Mouse (Mus musculus) ES-CJ7 (cell line): ENCODE measurements around the gene Pts.

Source experiments
- DNase-seq: peaks from one replicate; pipeline ENCODE4 v3.0.0; 2011; ENCODE audit warnings: low read depth, low spot score

The Pts gene

DNA sequence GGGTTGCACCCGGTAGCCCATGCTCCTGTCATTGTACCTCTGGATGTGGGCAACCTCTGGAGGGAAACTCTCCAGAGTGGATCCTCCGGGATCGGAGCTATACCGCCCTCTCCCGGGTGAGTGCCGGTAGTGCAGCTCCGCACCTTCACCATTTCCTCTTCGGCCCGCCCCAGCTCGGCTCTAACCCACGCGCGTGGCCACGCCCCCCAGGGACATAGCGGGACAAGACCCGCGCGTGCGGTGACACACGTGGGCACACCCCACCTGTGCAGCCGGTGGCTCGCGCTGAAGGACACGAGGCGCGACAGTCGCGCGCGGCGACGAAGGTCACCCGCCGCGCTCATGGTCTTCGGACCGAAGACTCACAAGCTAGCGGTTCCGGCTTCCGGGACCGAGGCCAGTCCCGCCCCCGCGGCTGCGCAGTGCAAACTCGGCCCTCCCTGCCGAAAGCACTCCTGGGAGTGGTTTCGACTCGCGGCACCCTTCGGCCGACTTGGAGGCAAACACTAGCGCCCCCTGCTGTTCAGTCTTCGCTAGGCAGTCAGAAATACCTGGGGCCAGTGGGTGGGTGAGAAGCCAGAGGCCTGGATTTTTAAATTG, at the start of gene Pts:
Gene Pts, minus strand, starts transcription at position 432 of the 600 bp plus-strand sequence.
- peak; percentile 95 for DNase-seq

DNA sequence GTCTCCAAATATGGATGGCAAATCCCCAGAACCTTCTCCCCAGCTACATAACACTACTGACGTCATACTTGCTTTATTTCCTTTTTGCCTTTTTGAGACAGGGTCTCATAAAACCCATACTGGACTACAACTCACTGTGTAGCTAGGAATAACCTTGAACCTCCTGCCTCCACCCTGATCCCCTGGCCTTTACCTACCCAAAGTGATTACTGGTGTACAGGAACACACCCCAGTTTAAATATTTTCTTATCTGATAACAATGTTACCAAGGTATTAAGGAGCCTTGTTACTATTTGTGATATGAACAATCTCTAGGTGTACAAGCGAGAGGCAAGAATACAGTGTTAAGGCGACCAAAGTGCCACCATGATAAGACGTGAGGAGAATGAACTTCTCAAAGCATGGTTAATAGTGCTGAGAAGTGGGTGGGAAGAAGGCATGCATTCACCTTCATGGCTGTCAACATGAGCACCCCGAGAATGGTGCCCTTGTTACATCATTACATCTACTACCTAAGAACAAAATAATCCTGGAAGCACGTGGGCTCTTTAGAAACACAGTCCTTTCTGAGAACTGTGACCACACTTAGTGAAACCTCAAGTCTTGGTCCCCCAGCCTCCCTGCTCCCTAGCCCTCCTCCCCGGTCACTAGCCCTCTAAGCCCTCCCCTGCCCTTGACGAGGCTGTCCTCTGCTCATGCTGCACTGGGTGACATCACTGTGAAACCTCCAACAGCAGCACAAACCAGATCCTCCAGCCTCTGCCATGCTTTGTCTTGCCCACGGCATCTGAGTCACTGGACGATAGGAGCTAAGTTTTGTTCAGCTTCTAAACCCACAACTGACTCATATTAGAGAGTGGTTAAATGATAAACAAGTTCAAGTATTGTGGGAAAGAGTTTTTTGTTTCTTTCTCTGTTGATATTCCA, 41.3 kb upstream of the Pts start:
- DNase-seq, result no peak

DNA sequence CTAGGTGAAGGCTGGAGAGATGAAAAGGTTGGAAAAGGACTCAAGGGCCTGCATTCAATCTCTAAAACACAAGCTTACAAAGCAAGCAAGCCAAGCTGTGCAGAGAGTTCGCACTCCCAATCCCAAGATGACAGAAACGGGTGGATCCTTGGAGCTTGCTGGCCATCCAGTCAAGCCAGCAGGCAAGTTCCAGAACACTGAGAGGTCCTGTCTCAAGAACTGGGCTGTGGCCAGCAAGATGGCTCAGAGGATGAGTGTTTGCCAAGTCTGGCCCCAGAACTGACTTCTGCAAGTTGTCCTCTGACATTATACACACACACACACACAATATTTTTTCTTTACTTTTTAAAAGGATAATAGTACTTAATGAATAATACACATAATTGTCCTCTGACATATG, 39.4 kb upstream of the Pts start:
- no peak for DNase-seq

DNA sequence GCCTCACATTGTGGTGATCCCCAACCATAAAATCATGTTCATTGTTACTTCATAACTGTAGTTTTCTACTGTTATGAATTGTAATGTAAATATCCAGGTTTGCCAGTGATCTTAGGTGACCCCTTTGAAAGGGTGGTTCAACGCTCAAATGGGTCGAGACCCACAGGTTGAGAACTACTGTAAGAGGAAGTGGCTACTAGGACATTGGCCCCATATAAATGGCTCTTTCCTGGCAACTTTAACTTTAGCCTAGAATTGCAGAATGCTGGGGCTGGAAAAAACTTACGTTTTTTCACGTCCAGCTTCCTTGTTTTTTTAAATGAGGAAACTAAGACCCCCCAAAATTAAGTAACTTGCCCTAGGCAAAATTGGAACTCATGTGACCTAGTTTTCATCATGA, 38.8 kb upstream of the Pts start:
- no peak for DNase-seq

DNA sequence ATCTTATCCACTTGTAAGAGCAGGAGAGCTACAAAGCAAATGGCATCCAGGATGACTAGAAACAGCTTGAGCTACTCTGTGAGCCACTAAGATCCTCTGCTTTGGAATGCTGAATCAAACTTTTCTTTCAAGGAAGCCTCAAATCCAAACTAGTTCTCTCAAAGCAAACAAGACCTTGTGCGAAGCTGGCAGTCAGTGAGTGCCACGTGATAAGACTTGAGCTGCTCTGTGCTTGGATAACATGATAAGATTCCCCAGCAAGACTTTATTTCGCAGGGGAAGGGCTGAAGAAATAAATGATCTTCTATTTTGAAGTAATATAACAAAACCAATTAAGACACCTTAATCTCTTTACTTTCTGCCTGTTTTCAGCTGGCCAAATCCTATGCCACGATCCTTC, 37.4 kb upstream of the Pts start:
- no peak for DNase-seq

DNA sequence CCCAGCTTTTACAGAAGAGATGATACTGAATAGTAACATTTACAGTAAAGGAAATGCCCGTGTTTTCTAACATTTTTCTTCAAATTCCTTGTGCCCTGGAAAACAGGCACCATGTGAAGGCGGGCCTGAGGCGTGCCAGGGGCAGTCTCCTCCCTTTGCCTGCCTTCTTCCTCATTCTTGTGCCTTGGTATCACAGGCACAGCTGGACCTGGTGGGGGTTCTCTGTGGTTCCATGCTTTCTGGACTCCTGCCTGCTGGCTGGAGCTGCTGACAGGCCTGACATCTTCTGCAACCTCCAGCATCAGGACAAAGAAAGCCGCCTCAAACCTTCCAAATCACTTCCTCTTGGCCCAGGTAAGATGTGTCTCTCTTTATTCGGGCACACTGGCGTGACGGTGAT, 36.6 kb upstream of the Pts start:
- no peak for DNase-seq

DNA sequence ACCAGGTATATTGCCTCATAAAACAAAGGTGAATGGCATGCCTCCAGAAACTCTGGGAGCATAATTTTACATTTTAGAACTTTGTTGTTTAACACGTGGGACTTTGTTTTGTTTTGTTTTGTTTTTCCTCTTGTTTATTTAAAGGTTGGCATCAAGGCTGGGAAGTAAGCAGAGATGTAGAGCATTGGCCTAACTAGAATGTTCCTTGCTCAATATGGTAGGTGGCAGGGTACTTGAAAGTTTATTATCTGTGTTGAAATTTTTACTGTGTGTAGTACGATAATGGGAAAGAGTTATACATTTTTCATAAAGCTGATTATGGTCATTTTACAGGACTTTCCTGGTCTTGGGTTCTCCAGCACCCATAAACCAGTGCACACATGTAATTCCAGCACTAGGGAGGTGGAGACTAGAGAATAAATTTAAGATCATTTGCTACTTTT, 33.4 kb upstream of the Pts start:
- no peak for DNase-seq

DNA sequence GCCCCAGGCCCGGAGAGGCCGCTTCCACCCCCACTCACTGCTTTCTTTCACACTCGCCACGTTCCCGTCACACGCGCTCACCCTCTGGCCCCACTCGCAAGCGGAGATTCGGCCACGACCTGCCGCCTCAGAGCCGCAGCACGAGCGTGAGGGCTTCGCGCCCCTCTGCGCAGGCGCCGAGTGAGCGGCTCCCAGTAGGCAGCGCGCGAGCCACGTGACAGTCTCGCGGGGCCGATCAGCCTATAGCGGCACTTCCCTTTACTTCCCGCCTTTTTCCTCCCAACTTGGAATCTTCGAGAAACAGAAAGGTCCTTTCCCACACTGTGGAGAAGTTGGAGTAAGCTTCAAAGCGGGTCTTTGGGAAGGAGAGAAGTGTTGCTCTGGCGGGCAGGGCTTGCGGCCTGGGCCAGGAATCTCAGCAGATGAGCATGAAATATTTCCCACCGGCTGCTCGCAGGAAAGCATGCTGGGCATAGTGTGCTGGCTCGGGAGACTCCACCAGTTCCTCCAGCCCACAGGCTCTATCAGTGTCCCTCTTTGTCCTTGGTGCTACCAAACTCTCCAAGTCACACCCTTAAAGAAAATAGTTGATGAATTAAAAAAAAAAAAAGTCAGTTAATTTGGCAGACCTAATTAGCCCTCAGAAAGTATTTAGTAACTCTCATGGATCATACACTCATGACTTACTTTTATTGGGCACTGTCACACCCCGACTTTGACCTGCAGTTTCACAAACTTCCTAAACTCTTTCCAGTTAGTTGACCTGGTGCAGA, 32.8 kb upstream of the Pts start, which contains the start of gene Tex12:
Gene Tex12, minus strand, starts transcription at position 181 of the 773 bp plus-strand sequence.
- DNase-seq, result peak; percentile 68

DNA sequence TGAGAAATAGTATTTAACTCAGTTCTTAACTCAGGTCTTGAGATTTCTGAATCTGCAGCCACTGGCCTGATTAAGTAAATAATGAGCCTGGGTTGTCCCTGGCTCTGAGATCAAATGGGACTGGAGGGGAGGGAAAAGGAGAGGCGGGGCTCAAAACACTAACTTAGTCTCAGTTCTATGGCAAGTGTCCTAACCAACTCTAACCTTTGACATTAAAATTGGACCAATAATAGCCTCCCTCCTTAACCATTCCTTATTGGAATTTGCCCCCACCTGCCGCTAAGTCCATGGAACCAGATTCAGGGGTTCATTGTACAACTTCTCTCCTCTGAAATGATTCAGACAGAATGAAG, 26.5 kb upstream of the Pts start, which contains the start of gene Bco2:
Gene Bco2, minus strand, starts transcription at position 88 of the 353 bp plus-strand sequence.
- peak; percentile 24 for DNase-seq

DNA sequence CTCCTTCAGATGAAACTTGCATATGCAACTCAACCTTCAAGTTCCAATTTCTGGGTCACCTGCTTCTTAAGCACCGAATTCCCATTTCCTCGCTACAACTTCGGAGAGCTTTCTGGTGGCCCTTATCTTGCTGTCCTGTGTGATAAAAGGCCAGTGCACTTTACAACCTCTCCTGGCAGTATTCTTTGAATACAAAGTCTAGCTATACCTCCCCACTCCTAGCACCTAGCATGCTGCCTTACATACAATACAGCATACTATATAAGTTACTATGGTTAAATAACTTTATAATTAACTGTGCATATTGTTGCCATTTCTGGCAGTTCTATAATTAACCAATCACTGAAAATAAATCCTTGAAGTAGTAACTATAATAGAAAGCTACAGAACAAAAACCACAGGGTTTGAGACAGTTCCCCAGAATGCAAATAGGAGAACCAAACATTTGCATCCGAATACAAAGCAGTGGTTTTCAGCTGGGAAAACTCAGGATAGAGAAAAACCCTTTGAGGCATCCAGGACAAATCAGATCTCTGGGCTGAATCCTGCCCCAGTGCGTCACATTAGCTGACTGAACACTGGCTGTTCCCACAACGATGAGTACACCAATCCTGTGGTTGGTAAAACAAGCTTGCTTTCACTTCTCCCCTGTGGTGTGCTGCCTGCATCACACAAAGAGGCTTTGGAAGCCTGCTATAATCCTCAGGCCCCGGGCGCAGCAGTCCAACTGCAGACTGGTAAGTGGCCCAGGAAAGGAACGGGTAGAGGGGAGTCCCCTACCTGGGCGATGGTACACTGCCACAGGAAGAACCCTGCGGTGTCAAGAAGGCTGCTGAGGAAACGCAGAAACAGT, 25.9 kb upstream of the Pts start, which contains the start of gene Il18:
Gene Il18, plus strand, starts transcription at position 587 of the 853 bp plus-strand sequence.
- peak; percentile 61 for DNase-seq

DNA sequence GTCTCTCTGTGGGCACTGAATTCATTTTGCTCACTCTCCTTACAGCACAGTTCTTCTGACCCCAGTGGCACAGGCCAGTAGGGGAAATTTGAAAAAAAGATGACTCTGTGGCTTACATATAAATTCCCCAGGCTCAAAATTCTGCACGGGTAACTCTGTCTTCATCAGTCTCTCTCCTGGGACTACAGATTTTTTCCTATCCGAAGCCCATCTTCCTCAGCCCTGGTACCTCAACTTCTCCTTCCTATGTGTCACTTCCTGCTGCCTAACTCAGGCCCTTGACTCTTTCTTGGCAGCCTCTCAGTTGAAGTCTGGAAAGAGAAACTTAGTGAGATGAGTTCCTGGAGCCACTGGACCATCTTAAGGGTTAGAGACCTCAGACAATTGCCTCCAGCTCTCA, 25.0 kb upstream of the Pts start:
- DNase-seq, result no peak

DNA sequence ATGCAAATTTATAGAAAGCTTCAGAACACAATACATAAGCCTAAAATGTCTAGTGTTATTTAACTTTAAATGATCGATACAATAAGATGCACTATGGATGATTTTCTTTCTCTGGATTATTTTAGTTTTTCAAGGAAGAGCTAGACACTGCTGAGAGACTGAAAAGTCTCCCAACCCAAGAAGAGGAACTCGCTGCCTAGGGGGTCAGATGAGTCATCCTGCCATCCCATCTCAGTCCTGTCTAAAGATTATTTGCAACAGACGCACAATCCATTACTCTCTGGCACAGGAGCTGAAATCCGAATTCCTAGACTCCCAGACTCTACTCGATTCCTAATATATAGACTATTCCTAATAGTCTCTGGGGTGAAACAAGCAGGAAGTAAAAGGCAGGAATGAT, 23.7 kb upstream of the Pts start:
- no peak for DNase-seq

DNA sequence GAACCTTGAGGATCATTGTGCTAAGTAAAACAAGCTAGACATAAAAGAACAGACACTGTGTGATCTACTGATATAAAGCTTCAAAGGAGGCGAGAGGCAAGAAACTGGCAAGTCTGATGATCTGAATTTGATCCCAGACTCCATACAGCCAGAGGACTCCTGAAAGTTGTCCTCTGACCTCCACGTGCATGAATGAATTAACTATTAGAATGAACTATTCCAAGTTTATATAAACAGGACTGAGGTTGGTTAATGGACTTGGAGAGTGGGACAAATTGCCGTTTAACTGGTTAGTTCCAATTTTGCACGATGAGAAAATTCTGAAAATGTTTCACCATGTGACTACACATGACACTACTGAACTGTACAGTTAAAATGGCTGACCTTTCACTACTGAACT, 20.4 kb upstream of the Pts start:
- no peak for DNase-seq

DNA sequence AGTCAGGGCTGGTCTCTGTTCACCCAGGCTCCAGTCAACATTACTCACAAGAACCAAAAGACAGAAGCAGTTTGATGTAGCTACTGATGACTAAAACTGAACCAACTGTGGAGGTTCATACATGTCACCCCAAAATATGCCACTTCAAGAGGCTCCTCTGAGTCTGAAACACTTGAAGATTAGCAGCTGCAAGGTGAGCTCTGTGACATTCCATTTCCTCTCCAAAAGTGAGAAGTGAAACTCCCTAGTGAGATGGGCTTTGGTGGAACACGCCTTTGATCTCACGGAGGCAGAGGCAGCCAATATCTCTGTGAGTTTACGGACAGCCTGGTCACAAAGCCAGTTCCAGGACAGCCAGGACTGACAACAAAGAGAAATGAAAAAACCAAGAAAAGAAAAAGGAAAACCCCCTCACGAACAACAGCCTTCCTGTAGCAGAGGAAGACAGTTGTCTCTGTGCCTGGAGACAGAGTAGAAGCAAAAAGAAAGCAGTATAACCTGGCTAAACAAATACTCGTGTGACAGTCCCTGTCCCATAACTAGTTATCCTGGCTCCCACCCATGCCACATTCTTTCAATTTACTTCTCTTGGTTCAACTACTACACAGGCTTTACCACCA, 19.4 kb upstream of the Pts start:
- DNase-seq, result no peak

DNA sequence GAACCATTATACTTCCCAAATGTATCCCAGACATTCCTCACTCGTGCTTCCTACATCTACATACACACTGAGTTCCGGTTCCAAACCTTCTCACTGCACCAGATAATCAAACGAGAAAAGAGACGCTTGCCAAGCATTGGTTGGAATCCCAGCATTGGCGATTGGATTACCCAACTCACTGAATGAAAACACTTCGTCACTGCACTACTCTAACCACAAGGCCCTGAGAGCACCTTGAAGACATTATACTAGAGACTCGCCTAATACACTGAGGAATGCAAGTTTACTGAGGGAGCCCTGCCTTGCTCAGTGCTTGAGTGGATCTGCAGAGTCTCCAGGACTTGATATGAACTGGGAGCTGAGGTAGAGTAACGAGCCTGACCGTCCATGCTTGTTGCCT, 13.9 kb upstream of the Pts start:
- no peak for DNase-seq

DNA sequence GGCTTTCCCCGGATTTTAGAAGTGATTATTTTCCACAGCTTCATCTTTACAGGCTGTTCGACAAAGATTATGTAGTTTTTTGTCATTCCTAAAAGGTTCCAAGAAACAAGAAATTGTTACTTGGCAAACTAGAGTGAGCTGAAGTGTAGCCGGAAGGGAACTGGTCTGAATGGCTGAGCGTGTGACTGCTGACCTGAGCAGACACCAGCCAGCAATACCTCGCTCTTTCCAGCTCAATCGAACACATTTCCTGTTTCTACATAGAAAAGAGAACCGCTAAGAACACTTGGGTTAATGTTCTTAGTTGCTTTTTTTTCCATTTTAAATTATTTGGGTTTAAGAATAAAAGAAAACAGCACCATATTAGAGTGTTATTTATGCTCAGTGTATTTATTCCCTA, 11.6 kb upstream of the Pts start:
- DNase-seq, result no peak

DNA sequence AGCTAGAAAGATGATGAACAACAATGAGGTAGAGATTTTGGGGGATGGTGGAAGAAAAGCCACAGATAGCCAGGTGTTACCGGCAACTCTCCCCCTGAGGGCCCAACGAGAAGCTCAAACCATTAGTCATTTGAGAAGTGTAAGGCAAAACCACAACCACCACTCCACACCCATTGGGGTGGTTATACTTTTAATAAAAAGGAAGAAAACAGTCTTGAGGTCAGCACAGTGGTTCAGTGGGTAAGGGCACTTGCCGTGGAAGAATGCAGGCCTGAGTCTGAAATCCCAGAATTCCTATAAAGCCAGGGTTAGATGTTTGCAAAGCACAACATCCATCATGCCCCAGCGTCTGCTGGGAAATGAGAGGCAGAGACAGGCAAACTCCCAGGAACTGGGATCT, 8.8 kb upstream of the Pts start:
- DNase-seq, result no peak

DNA sequence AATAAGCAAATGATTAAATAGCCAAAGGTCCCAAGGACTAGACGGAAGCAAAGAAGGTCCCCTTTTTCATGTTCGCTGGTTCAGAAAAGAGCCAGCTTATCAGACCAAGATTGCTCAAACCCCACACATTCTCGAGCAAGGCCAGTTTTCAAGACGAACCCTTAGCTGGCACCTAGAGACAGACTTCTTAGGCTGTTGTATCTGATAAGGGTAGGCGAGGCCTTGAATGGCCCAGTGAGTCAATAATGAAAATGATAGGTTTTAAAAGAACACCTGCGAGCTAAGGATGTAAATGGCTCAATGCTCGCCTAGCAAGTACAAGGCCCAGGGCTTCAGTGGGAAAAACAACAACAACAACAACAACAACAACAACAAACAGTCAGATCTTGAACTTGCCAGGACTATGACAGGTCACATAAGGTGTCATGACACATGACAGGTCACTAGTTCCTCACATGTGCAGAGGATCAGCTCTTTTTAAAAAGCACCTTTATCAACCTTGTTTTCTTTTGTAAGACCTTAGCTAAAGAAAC, 8.1 kb upstream of the Pts start:
- no peak for DNase-seq

DNA sequence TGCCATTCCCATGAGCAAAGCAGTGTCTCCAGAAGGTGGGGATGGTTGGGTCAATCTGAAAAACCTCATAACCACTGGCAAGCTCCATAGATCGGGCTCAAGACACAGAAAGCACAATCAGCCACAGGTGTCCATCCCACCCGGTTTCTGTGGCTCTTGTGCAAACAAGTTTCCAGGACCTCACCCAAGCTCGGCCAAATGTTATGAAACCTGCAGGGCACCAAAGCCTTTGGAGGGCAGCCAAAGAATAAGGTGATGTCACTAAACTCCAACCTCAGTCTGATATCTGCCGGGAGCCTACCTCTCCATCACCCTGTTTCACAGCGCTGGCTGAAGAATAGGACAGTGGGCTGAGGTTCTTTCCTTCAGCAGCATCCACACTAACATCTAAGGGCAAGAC, 7.4 kb upstream of the Pts start:
- no peak for DNase-seq

DNA sequence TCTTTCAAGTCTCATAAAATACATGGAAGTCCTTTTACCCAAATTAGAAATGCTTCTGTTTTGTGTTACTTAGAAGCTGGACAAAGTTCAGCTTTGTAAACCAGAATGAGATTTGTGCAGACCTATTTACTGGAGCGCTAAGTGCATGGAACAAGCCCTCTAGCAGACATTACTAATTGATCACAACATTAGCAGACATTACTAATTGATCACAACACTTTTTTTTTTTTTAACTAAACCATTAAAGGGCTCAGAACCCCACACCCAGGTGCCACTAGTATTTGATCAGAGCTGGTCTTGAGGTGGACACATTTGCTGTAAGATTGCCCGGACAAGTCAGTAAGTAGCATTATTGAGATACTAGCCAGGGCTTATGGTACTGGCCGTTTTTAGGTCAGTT, 5.3 kb upstream of the Pts start:
- DNase-seq, result peak; percentile 17

DNA sequence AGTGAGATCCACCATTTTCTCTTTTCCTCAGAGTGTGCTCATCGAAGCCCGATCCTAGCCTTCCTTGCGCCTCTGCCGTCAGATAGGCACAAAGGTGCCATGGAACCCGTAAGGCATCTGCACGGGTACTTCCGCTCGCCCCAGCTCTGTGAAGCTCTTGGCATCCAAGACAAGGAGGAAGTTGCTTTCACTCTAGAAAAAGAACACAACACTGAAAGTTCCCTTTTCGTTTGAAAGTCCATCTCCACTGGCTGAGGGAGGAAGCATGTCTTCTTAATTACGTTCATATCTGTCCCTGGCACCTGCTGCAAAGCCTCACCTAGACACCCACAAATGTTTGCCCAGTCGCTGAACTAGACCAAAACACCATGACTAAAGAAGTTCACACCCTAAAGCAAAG, 4.8 kb upstream of the Pts start:
- no peak for DNase-seq
